Mouse (Mus musculus) heart, embryonic 14.5 days (tissue): ENCODE results near the gene Fzr1. TPM values are rescaled to one million over a fixed set of nuclear protein-coding genes. Genes with fewer than 3 reads are reported as not detected.

ENCODE experiments used
- ATAC-seq: fragments of 200-750 bp; cut with Nextera tagmentation; 2 replicates; pipeline ENCODE4 v1.8.0; 2017; ENCODE audit warnings: low read depth, moderate TSS enrichment; ENCODE audit not compliant: insufficient number of reproducible peaks, insufficient read depth, low FRiP score
- H3K27ac ChIP-seq, 2 experiments: fragments of 200-500 bp in 1 of 2; fragments of 300-500 bp in 1 of 2; sonication (generic) in 1 of 2; replicated peaks in 1 of 2; 2 replicates each; pipeline ENCODE4 v1.5.1; 2012 to 2014; ENCODE audit warnings: low read depth in 2 of 2, low read length in 2 of 2, control low read depth in 1 of 2, mild to moderate bottlenecking in 1 of 2, mixed read lengths in 1 of 2; ENCODE audit not compliant: control insufficient read depth in 1 of 2, insufficient read depth in 1 of 2
- H3K27me3 ChIP-seq: fragments of 300-500 bp; sonication (generic); 2 replicates; pipeline ENCODE4 v1.6.1; 2014; ENCODE audit warnings: mild to moderate bottlenecking, low read length, control low read depth; ENCODE audit not compliant: control insufficient read depth, insufficient read depth
- H3K36me3 ChIP-seq: fragments of 300-500 bp; sonication (generic); 2 replicates; pipeline ENCODE4 v1.6.1; 2014; ENCODE audit warnings: mild to moderate bottlenecking, control low read depth, low read length, mixed read lengths; ENCODE audit not compliant: control insufficient read depth, insufficient read depth
- H3K4me1 ChIP-seq, 2 experiments: fragments of 200-500 bp in 1 of 2; fragments of 300-500 bp in 1 of 2; sonication (generic) in 1 of 2; 2 replicates each; pipeline ENCODE4 v1.6.1; 2012 to 2014; ENCODE audit warnings: low read length in 2 of 2, control low read depth in 1 of 2, mixed read lengths in 1 of 2; ENCODE audit not compliant: control insufficient read depth in 2 of 2, insufficient read depth in 2 of 2
- H3K4me2 ChIP-seq: fragments of 300-500 bp; sonication (generic); 2 replicates; pipeline ENCODE4 v1.6.1; 2014; ENCODE audit warnings: mild to moderate bottlenecking, low read length
- H3K4me3 ChIP-seq, 2 experiments: fragments of 200-500 bp in 1 of 2; fragments of 300-500 bp in 1 of 2; sonication (generic) in 1 of 2; 2 replicates each; pipeline ENCODE4 v1.5.1; 2012 to 2014; ENCODE audit warnings: low read length in 2 of 2, mild to moderate bottlenecking in 2 of 2, control low read depth in 1 of 2, low read depth in 1 of 2, moderate library complexity in 1 of 2; ENCODE audit not compliant: control insufficient read depth in 1 of 2, insufficient read depth in 1 of 2
- H3K9ac ChIP-seq: fragments of 300-500 bp; sonication (generic); 2 replicates; pipeline ENCODE4 v1.6.1; 2014; ENCODE audit warnings: mild to moderate bottlenecking, low read length
- H3K9me3 ChIP-seq: fragments of 300-500 bp; sonication (generic); 2 replicates; pipeline ENCODE4 v1.6.1; 2016; ENCODE audit warnings: low read length, control low read depth; ENCODE audit not compliant: control insufficient read depth
- WGBS: fragments of 180-500 bp; shearing (Covaris S2); extraction: QIAGEN DNeasy Blood & Tissue Kit; methylation state at CpG from one replicate; pipeline ENCODE4 v1.1.7; 2014; 5-methylcytosine and 5-hydroxymethylcytosine counted together
- microRNA-seq: library from miRNA; unstranded; fragments of <30 nt; microRNA quantifications from one replicate; pipeline ENCODE4, GENCODE M21; 2016
- polyA plus RNA-seq: library from polyadenylated mRNA; unstranded; fragments of >200 nt; fragmentation: Nextera tagmentation; extraction: Ambion mirVana; gene quantifications from 2 replicates; pipeline ENCODE4 v1.2.1, GENCODE M21; 2014

Gene Fzr1
- polyA plus RNA-seq, 1 experiment from 2014 or later: 64.6 TPM

DNA sequence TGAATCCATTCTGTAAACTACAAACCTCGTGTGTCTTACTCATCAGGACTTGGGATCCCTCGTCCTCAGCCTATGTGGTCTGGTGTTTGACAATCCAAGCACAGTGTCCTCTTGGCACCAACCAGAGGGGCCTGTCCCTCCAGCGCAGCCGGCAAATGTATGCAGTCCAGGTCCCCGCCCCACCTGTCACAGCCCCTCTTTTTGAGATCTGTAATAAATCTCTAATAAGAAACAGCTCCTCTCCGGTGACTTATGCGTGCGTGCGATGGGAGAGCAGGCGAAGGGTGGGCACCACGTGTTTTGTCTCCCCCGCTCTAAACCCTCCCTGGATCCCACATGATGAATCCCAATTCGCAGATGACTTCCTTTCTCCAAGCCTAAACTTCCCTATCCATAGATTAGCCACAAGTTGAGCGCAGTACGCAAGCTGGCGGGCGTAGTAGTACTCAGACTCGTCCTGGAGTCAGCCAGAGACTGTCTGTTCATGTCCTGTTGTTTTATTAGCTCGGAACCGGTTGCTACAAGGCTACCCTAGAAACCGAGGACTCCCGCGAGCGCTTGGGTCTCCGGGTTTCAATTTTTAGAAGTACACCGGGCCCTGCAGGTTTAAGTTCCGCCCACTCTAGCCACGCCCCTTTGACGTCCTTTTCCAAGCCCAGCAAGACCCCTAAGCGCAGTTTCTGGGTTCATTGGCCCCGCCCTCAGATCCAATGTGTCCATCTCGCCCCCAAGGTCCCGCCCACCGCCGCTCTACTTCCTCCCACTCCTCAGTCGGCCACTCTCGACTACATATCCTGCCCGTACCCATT lies 58.4 kb downstream of the Fzr1 start:
- peak overlapping the region; percentile 89 to 92 for H3K27ac ChIP-seq
- peaks cover 52% of the 10 kb centered on the region for H3K36me3 ChIP-seq
- H3K4me2 ChIP-seq: peak overlapping the region; percentile 82
- 2% methylated on average over 38 of the region's 38 CpGs for WGBS
- H3K9me3 ChIP-seq: no peaks in the 10 kb centered on the region
- ATAC-seq: no peak
- H3K4me1 ChIP-seq: peaks cover 24 to 34% of the 10 kb centered on the region in 2 experiments
- no peaks in the 10 kb centered on the region for H3K27me3 ChIP-seq
- H3K4me3 ChIP-seq: peak overlapping the region; percentile 64 to 92
- peak overlapping the region; percentile 71 for H3K9ac ChIP-seq

DNA sequence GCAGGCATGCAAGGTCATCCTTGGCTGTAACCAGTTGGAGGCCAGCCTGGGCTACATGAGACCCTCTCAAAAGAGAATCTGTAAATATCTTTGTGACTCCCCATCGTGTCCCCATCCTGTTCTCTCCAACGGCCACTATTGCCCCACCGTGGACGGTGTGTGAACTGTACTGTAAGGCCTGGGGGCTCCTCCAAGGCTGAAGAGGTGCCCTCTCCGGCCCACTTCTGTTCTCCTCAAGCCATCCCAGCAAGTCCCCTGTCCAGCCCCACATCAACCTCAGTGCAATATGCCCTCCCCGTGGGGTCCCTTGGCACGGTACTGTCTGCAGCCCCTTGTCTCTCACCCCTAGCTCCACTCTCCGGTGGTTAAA lies 59.0 kb downstream of the Fzr1 start:
- H3K4me1 ChIP-seq: peaks cover 24 to 34% of the 10 kb centered on the region in 2 experiments
- H3K9me3 ChIP-seq: no peaks in the 10 kb centered on the region
- H3K4me3 ChIP-seq: peak overlapping the region; percentile 64 to 92; a peak in 3 of 4 replicates
- ATAC-seq: no peak
- no peaks in the 10 kb centered on the region for H3K27me3 ChIP-seq
- H3K27ac ChIP-seq: peak overlapping the region; percentile 89 to 92
- H3K4me2 ChIP-seq: peak overlapping the region; percentile 82
- H3K36me3 ChIP-seq: peaks cover 52% of the 10 kb centered on the region
- WGBS: 24% methylated on average over 8 of the region's 8 CpGs
- peak overlapping the region; percentile 71 for H3K9ac ChIP-seq

DNA sequence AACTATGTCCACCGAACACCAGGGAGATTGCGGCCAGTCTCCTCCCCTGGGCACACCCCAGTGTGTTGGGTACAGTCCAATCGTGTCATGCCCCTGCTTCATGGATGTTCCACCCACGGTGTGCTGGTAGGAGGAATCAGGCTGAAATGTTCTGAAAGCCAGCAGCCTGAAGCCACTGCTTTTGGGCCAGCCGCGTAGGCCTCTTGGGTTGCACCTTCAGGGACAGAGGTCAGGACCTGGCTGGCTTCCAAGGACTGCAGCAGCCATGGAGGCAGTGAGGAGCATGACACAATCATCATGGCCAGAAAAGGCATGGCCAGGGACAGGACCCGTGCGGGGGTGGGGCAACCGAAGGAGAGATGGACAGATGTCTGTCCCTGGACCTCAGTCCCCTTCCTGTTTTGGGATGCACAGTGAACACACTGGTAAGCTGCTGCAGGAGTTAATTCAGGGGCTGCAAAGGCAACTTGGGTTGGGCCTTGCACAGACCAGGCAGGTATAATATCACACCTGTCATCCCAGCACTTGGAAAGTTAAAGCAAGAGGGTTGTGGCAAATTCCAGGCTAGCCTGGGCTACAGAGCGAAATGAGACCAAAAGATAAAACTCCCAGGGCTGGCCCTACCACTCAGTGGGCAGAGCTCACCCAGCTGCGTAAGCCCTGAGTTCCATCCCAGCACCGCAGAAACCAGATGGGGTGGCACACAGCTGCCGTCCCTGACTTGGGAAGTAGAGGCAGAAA lies 59.6 kb downstream of the Fzr1 start:
- no peak for ATAC-seq
- H3K9ac ChIP-seq: peak overlapping the region; percentile 71
- peak overlapping the region; percentile 82; the same call in 1 of the 2 replicates for H3K4me2 ChIP-seq
- 84% methylated on average over 13 of the region's 13 CpGs for whole genome bisulfite sequencing
- peaks cover 52% of the 10 kb centered on the region for H3K36me3 ChIP-seq
- H3K4me1 ChIP-seq: peaks cover 24 to 34% of the 10 kb centered on the region in 2 experiments
- H3K9me3 ChIP-seq: no peaks in the 10 kb centered on the region
- no peaks in the 10 kb centered on the region for H3K27me3 ChIP-seq
- H3K4me3 ChIP-seq: no peak overlapping the region; a peak in 1 of 4 replicates
- peak overlapping the region in 1 of 2 experiments; percentile 89; a peak in 1 of 4 replicates for H3K27ac ChIP-seq

DNA sequence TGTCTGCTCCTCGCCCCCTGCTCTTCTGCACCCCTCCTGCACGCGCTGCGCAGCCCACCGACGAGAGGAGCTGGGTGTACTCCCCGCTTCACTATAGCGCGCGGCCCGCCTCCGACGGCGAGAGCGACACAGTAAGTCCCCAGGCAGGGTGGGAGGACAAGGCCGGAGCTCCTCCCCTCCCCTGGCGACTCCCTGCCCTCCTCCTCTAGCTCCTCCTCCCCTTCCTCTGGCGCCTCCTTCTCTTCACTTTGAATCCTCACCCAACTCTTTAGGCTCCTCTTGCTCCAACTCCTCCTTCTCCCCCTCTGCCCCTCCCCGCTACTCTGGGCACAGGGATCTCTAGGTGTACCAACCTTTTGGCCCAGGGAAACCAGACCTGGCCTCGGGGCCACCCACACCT lies 61.0 kb downstream of the Fzr1 start:
- no peak for ATAC-seq

DNA sequence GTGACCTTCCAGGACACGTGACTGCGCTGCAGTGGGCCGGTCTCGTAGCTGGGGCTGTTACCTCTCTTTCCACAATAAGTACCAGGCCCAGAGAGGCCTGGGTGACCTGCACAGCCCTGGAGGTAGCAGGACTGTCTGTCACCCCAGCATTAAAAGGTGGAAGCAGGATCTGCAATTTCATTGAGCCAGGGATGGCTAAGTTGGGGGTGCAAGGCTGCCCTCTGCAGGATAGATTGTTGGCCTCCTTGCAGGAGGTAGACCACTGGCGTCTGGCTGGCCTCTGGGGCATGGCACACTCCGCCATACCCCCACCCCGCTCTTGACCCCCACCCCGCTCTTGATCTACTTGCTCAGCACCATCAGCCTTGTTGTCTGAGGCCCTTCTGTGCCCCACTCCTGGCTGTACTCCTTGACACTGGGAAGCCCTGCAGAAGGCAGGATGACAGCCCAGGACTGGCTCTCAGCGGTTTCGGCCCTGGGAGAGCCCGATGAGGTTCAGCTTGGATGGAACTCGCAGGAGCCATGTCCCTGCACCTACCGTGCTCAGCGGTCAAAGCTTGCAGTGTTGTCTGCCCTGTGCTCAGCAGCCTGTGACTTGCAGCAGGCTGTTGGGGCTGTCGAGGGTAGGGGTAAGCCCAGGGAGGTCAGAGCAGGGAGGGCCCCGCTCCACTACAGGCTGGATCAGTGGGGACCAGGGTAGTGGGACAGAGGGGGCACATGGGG lies 61.8 kb downstream of the Fzr1 start:
- Histone ChIP-seq H3K27ac (no peak overlapping the region), H3K9ac (peak overlapping the region; percentile 65), H3K36me3 (peaks cover 58% of the 10 kb centered on the region), H3K9me3 (no peaks in the 10 kb centered on the region), H3K4me2 (peak overlapping the region; percentile 57), H3K27me3 (no peaks in the 10 kb centered on the region), H3K4me1 (peaks cover 24 to 27% of the 10 kb centered on the region in 2 experiments), H3K4me3 (peak overlapping the region in 1 of 2 experiments; percentile 22; a peak in 1 of 4 replicates)
- no peak for ATAC-seq
- 43% methylated on average over 16 of the region's 16 CpGs for WGBS

More for the DNA sequence above, 61.0 kb downstream of the Fzr1 start:
- peak overlapping the region; percentile 65 for H3K9ac ChIP-seq
- peaks cover 24 to 34% of the 10 kb centered on the region in 2 experiments for H3K4me1 ChIP-seq
- no peak overlapping the region for H3K27ac ChIP-seq
- H3K27me3 ChIP-seq: no peaks in the 10 kb centered on the region
- 17% methylated on average over 20 of the region's 20 CpGs for WGBS
- H3K36me3 ChIP-seq: peaks cover 52% of the 10 kb centered on the region
- peak overlapping the region; percentile 57 for H3K4me2 ChIP-seq
- no peaks in the 10 kb centered on the region for H3K9me3 ChIP-seq
- peak overlapping the region; percentile 16 to 22; a peak in 2 of 4 replicates for H3K4me3 ChIP-seq

Small RNA genes within 50 kb of the gene (microRNA-seq; reads per million reads assigned to microRNA genes)
- gene Mir1191b: 2.2 reads per million
- not detected for gene Mir6913

Other genes with a start within 250 kb of the Fzr1 start
- gene Zbtb7a, start 243.3 kb downstream of the Fzr1 start, polyA plus RNA-seq: 16.8 and 18.8 TPM in 2 replicates
- 33.5 and 34.0 TPM in 2 replicates for gene Pias4, start 210.6 kb downstream of the Fzr1 start, polyA plus RNA-seq
- gene Eef2, start 201.9 kb downstream of the Fzr1 start, polyA plus RNA-seq: 331 and 337 TPM in 2 replicates
- 41.5 and 51.0 TPM in 2 replicates for gene Dapk3, start 195.5 kb downstream of the Fzr1 start, polyA plus RNA-seq
- gene 4930442H23Rik, start 194.7 kb downstream of the Fzr1 start, polyA plus RNA-seq: not detected in 2 replicates
- 7.4 and 8.3 TPM in 2 replicates for gene Nmrk2, start 176.5 kb downstream of the Fzr1 start, polyA plus RNA-seq
- gene Atcay, start 147.7 kb downstream of the Fzr1 start, polyA plus RNA-seq: 0.74 and 0.80 TPM in 2 replicates
- gene Zfr2, start 145.4 kb downstream of the Fzr1 start, polyA plus RNA-seq: 5.0 and 7.3 TPM in 2 replicates
- gene Matk, start 125.6 kb downstream of the Fzr1 start, polyA plus RNA-seq: 0.91 and 1.3 TPM in 2 replicates
- 274 and 298 TPM in 2 replicates for gene Mrpl54, start 111.6 kb downstream of the Fzr1 start, polyA plus RNA-seq
- 38.8 and 39.8 TPM in 2 replicates for gene Apba3, start 111.6 kb downstream of the Fzr1 start, polyA plus RNA-seq
- 1.8 and 2.2 TPM in 2 replicates for gene Tjp3, start 86.9 kb downstream of the Fzr1 start, polyA plus RNA-seq
- 31.4 and 33.7 TPM in 2 replicates for gene Pip5k1c, start 85.6 kb downstream of the Fzr1 start, polyA plus RNA-seq
- 16.6 and 16.9 TPM in 2 replicates for gene Cactin, start 57.4 kb downstream of the Fzr1 start, polyA plus RNA-seq
- gene Tbxa2r, start 49.8 kb downstream of the Fzr1 start, polyA plus RNA-seq: 9.5 and 11.3 TPM in 2 replicates
- gene Gipc3, start 35.2 kb downstream of the Fzr1 start, polyA plus RNA-seq: 0.11 TPM in 1 of 2 replicates, not detected in the other
- 94.2 and 97.0 TPM in 2 replicates for gene Hmg20b, start 28.0 kb downstream of the Fzr1 start, polyA plus RNA-seq
- gene Mfsd12, start 21.0 kb downstream of the Fzr1 start, polyA plus RNA-seq: 3.7 and 6.5 TPM in 2 replicates
- 0.28 and 0.38 TPM in 2 replicates for gene 4930404N11Rik, start 12.7 kb downstream of the Fzr1 start, polyA plus RNA-seq
- 52.6 and 53.5 TPM in 2 replicates for gene Dohh, start 5.9 kb upstream of the Fzr1 start, polyA plus RNA-seq
- 1.7 and 2.0 TPM in 2 replicates for gene Gm48551, start 6.0 kb upstream of the Fzr1 start, polyA plus RNA-seq
- gene Gm48552, start 10.5 kb upstream of the Fzr1 start, polyA plus RNA-seq: 1.0 TPM in 2 replicates
- gene Smim24, start 14.5 kb upstream of the Fzr1 start, polyA plus RNA-seq: 3.8 and 4.7 TPM in 2 replicates
- 45.0 and 47.0 TPM in 2 replicates for gene Nfic, start 77.1 kb upstream of the Fzr1 start, polyA plus RNA-seq
- 0.19 TPM in 1 of 2 replicates, not detected in the other for gene Celf5, start 104.2 kb upstream of the Fzr1 start, polyA plus RNA-seq
- 40.7 and 44.6 TPM in 2 replicates for gene Ncln, start 117.9 kb upstream of the Fzr1 start, polyA plus RNA-seq
- gene S1pr4, start 121.6 kb upstream of the Fzr1 start, polyA plus RNA-seq: 0.24 and 0.35 TPM in 2 replicates
- gene Gna15, start 145.7 kb upstream of the Fzr1 start, polyA plus RNA-seq: 0.74 and 0.89 TPM in 2 replicates
- gene Gna11, start 166.7 kb upstream of the Fzr1 start, polyA plus RNA-seq: 54.9 and 57.4 TPM in 2 replicates
- gene Aes, start 181.0 kb upstream of the Fzr1 start, polyA plus RNA-seq: 367 and 598 TPM in 2 replicates
- 21.6 and 21.8 TPM in 2 replicates for gene Tle2, start 196.0 kb upstream of the Fzr1 start, polyA plus RNA-seq
- 30.7 and 35.3 TPM in 2 replicates for gene Tle6, start 222.6 kb upstream of the Fzr1 start, polyA plus RNA-seq
- gene BC025920, start 227.8 kb upstream of the Fzr1 start, polyA plus RNA-seq: 0.35 and 0.84 TPM in 2 replicates
- 22.5 and 23.9 TPM in 2 replicates for gene Sirt6, start 249.3 kb upstream of the Fzr1 start, polyA plus RNA-seq